Mouse (Mus musculus): Measurements from ENCODE around the gene Vps13d.

DNA sequence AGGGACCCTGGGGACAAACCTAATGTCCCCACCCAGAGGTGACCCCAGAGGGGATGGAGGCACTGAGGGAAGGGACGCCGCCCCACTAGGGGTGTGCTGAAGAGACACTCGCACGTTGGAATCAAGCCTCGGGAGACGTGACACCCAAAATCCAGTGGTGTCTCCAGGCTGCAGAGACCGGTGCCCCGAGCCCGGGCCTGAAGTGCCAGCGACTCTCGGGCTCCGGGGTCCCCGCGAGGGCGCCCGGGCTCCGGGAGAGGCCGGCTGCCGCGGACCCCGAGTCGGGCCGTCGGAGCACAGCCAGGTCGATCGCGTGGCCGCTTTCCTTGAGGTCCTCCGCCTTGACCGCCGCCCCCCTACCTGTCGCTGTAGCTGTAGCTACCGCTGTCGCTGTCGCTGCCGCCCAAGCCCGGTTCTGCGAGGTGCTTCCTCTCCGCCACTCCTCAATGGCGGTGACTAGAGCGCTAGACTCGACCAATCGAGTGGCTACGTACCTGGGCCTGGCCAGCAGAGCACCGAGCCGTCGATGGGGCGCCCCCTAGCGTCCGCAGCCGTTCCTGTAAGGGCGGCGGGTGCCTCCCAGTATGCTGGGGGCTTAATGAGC, at the start of gene Vps13d:
- TF ChIP-seq CTCF (IDR thresholded peaks at IDR 0.05; ENCODE audit: low read depth) (peak; percentile 100), EP300 (IDR thresholded peaks at IDR 0.05; ENCODE audit: low read depth) (no peak)
